Mouse (Mus musculus) hematopoietic stem cell, adult 5-6 weeks (primary cell): ENCODE results near the gene Xlr4b. TPM values are rescaled to one million over a fixed set of nuclear protein-coding genes. Genes with fewer than 3 reads are reported as not detected.
"Not testable (repeated sequence)": the region's sequence is repeated elsewhere in the genome, so short reads cannot be mapped to it uniquely, and the experiment has no call there.

Experiments
- ATAC-seq, 2 experiments: fragments of 125-278 bp in 1 of 2; replicated peaks in 1 of 2; 2 replicates each; pipeline ENCODE4 v1.8.0; 2016 to 2017; ENCODE audit warnings: inconsistent platforms in 2 of 2, mild to moderate bottlenecking in 2 of 2, moderate number of reproducible peaks in 2 of 2, low read depth in 1 of 2, moderate TSS enrichment in 1 of 2; ENCODE audit not compliant: low FRiP score in 2 of 2, poor library complexity in 2 of 2, severe bottlenecking in 2 of 2, insufficient read depth in 1 of 2, low TSS enrichment in 1 of 2
- total RNA-seq: library from RNA; stranded (forward); fragments of 172-1452, 232-1000 nt; gene quantifications from 2 replicates; pipeline ENCODE4 v1.2.3, GENCODE M21; 2017

The Xlr4b gene
- 18.1 and 32.3 TPM in 2 replicates for total RNA-seq

GRCm38 (mm10) chrX:73213819-73214564, at the start of gene Xlr4b:
Gene Xlr4b, plus strand, starts transcription at chrX:73214333.
- 0 out of 4 replicates have a peak, but pooled peaks of 1 of the 2 experiments have one; percentile 7 for ATAC-seq

- ATAC-seq = not testable (repeated sequence)
Measured at GRCm38 (mm10) chrX:73176889-73177288, 37.2 kb upstream of the Xlr4b start, which contains the start of gene Spin2d. Gene Spin2d, minus strand, starts transcription at chrX:73176989.

- not testable (repeated sequence) for ATAC-seq
Measured at GRCm38 (mm10) chrX:73191934-73192333, 22.2 kb upstream of the Xlr4b start, which contains the start of gene Xlr3b. Gene Xlr3b, plus strand, starts transcription at chrX:73192207.

- no peak for ATAC-seq
Measured at GRCm38 (mm10) chrX:73225365-73225764, 11.2 kb downstream of the Xlr4b start.

GRCm38 (mm10) chrX:73227914-73228605, 13.9 kb downstream of the Xlr4b start, which contains the start of gene F8a:
Gene F8a, plus strand, starts transcription at chrX:73228291.
- peak; percentile 98 for ATAC-seq

- ATAC-seq = peak; percentile 25 to 50; a peak in 1 of 4 replicates
Measured at GRCm38 (mm10) chrX:73228606-73229214, 14.6 kb downstream of the Xlr4b start.

GRCm38 (mm10) chrX:73229288-73229687, 15.2 kb downstream of the Xlr4b start:
- no peak for ATAC-seq

GRCm38 (mm10) chrX:73242821-73243325, 28.7 kb downstream of the Xlr4b start, which contains the start of gene Xlr4c:
Gene Xlr4c, minus strand, starts transcription at chrX:73243130.
- ATAC-seq = not testable (repeated sequence)

GRCm38 (mm10) chrX:73262428-73262827, 48.3 kb downstream of the Xlr4b start:
- not testable (repeated sequence) for ATAC-seq

GRCm38 (mm10) chrX:73265270-73265669, 51.1 kb downstream of the Xlr4b start, which contains the start of gene Xlr3c:
Gene Xlr3c, minus strand, starts transcription at chrX:73265390.
- not testable (repeated sequence) for ATAC-seq

Other genes with a start within 250 kb of the Xlr4b start
- 0.13 TPM in 1 of 2 replicates, not detected in the other for gene Zfp185, start 227.0 kb upstream of the Xlr4b start, total RNA-seq
- not detected in 2 replicates for gene Pnma5, start 177.2 kb upstream of the Xlr4b start, total RNA-seq
- not detected in 2 replicates for gene Pnma3, start 149.5 kb upstream of the Xlr4b start, total RNA-seq
- 39.3 and 48.7 TPM in 2 replicates for gene Xlr4a, start 131.9 kb upstream of the Xlr4b start, total RNA-seq
- gene Xlr3a, start 117.2 kb upstream of the Xlr4b start, total RNA-seq = 7.7 and 7.9 TPM in 2 replicates
- 0.15 TPM in 1 of 2 replicates, not detected in the other for gene Gm14685, start 97.3 kb upstream of the Xlr4b start, total RNA-seq
- not detected in 2 replicates for gene Xlr5b, start 65.5 kb upstream of the Xlr4b start, total RNA-seq
- gene DXBay18, start 64.9 kb upstream of the Xlr4b start, total RNA-seq = not detected in 2 replicates
- gene Spin2d, start 37.3 kb upstream of the Xlr4b start, total RNA-seq = 0.89 TPM in 1 of 2 replicates, not detected in the other
- gene Xlr3b, start 22.1 kb upstream of the Xlr4b start, total RNA-seq = 17.2 and 18.8 TPM in 2 replicates
- gene F8a, start 14.0 kb downstream of the Xlr4b start, total RNA-seq = 3.1 and 5.8 TPM in 2 replicates
- 7.6 and 17.8 TPM in 2 replicates for gene Xlr4c, start 28.8 kb downstream of the Xlr4b start, total RNA-seq
- gene Xlr3c, start 51.1 kb downstream of the Xlr4b start, total RNA-seq = not detected in 2 replicates
- not detected in 2 replicates for gene Xlr5a, start 78.6 kb downstream of the Xlr4b start, total RNA-seq
- gene Xlr5c, start 78.6 kb downstream of the Xlr4b start, total RNA-seq = not detected in 2 replicates
- 0.50 and 0.69 TPM in 2 replicates for gene Gm45015, start 122.5 kb downstream of the Xlr4b start, total RNA-seq
- gene Zfp275, start 128.3 kb downstream of the Xlr4b start, total RNA-seq = 13.1 and 17.6 TPM in 2 replicates
- gene Gm18336, start 184.4 kb downstream of the Xlr4b start, total RNA-seq = not detected in 2 replicates
- 0.30 and 0.81 TPM in 2 replicates for gene Zfp92, start 196.8 kb downstream of the Xlr4b start, total RNA-seq
- gene Trex2, start 221.0 kb downstream of the Xlr4b start, total RNA-seq = not detected in 2 replicates
- gene Haus7, start 244.7 kb downstream of the Xlr4b start, total RNA-seq = 34.5 and 44.6 TPM in 2 replicates